Mouse (Mus musculus): ENCODE measurements around the gene Birc6. TPM values are rescaled to one million over a fixed set of nuclear protein-coding genes. Genes with fewer than 3 reads are reported as not detected.
A peak's percentile ranks its signal among the peaks of the same experiment; 100 is the strongest.
"Not testable (repeated sequence)": the region's sequence is repeated elsewhere in the genome, so short reads cannot be mapped to it uniquely, and the experiment has no call there.

Birc6 gene
- total and polyA plus RNA-seq, 2 experiments = 33.2 to 107 TPM

- TF ChIP-seq CTCF (IDR thresholded peaks at IDR 0.05; ENCODE audit: low read depth, low read length) (no peak), POLR2A (IDR thresholded peaks at IDR 0.05; ENCODE audit: extremely low read depth, insufficient read depth, low read length) (no peak)
- DNase-seq (ENCODE audit: extremely low read depth, low read depth, low spot score) = no peak
- Histone ChIP-seq H3K4me1 (ENCODE audit: control insufficient read depth, insufficient read depth, low read length) (no peaks in the 10 kb centered on the region), H3K27me3 (ENCODE audit: control insufficient read depth, insufficient read depth, low read length) (no peaks in the 10 kb centered on the region), H3K79me2 (ENCODE audit: control insufficient read depth, insufficient read depth, low read length) (no peaks in the 10 kb centered on the region; the same call in 1 of the 2 replicates), H3K27ac (replicated peaks; ENCODE audit: insufficient read depth, low read depth, low read length) (no peak overlapping the region), H3K36me3 (ENCODE audit: control insufficient read depth, insufficient read depth, low read length) (peaks cover 50% of the 10 kb centered on the region), H3K4me3 (ENCODE audit: insufficient read depth, low read depth, low read length) (no peak overlapping the region), H3K9ac (ENCODE audit: low read depth, low read length) (no peak overlapping the region)
- WGBS = 80% methylated on average over 4 of the region's 4 CpGs
Observed at GRCm38 (mm10) chr17:74689406-74689805, 161.3 kb downstream of the Birc6 start.

- WGBS = 98% methylated on average over 2 of the region's 2 CpGs
- H3K27ac ChIP-seq (replicated peaks; ENCODE audit: insufficient read depth, low read depth, low read length) = not testable (repeated sequence)
- peaks cover 58% of the 10 kb centered on the region for H3K36me3 ChIP-seq (ENCODE audit: control insufficient read depth, insufficient read depth, low read length)
Observed at GRCm38 (mm10) chr17:74701661-74702060, 173.6 kb downstream of the Birc6 start.

GRCm38 (mm10) chr17:74705480-74705879 is 177.4 kb downstream of the Birc6 start:
- H3K27ac ChIP-seq (replicated peaks; ENCODE audit: insufficient read depth, low read depth, low read length) = no peak overlapping the region
- no peaks in the 10 kb centered on the region for H3K27me3 ChIP-seq (ENCODE audit: control insufficient read depth, insufficient read depth, low read length)
- peaks cover 21% of the 10 kb centered on the region for H3K36me3 ChIP-seq (ENCODE audit: control insufficient read depth, insufficient read depth, low read length)
- no peak overlapping the region for H3K4me3 ChIP-seq (ENCODE audit: insufficient read depth, low read depth, low read length)
- H3K9ac ChIP-seq (ENCODE audit: low read depth, low read length) = no peak overlapping the region
- DNase-seq (ENCODE audit: extremely low read depth, low read depth, low spot score) = no peak
- no peaks in the 10 kb centered on the region for H3K79me2 ChIP-seq (ENCODE audit: control insufficient read depth, insufficient read depth, low read length)
- 80% methylated on average over 5 of the region's 5 CpGs for WGBS
- H3K4me1 ChIP-seq (ENCODE audit: control insufficient read depth, insufficient read depth, low read length) = no peaks in the 10 kb centered on the region; the same call in 1 of the 2 replicates
- no peak for TF ChIP-seq CTCF (IDR thresholded peaks at IDR 0.05; ENCODE audit: low read depth, low read length)

More at GRCm38 (mm10) chr17:74701661-74702060, 173.6 kb downstream of the Birc6 start:
- not testable (repeated sequence) for H3K27me3 ChIP-seq (ENCODE audit: control insufficient read depth, insufficient read depth, low read length); DNase-seq (ENCODE audit: extremely low read depth, low read depth, low spot score); H3K4me3 ChIP-seq (ENCODE audit: insufficient read depth, low read depth, low read length); H3K79me2 ChIP-seq (ENCODE audit: control insufficient read depth, insufficient read depth, low read length); H3K4me1 ChIP-seq (ENCODE audit: control insufficient read depth, insufficient read depth, low read length); H3K9ac ChIP-seq (ENCODE audit: low read depth, low read length)

- Histone ChIP-seq H3K36me3 (ENCODE audit: control insufficient read depth, insufficient read depth, low read length) (peaks cover 15% of the 10 kb centered on the region), H3K4me3 (ENCODE audit: insufficient read depth, low read depth, low read length) (no peak overlapping the region), H3K9ac (ENCODE audit: low read depth, low read length) (no peak overlapping the region), H3K27me3 (ENCODE audit: control insufficient read depth, insufficient read depth, low read length) (no peaks in the 10 kb centered on the region), H3K27ac (replicated peaks; ENCODE audit: insufficient read depth, low read depth, low read length) (no peak overlapping the region), H3K4me1 (ENCODE audit: control insufficient read depth, insufficient read depth, low read length) (peaks cover 8% of the 10 kb centered on the region), H3K79me2 (ENCODE audit: control insufficient read depth, insufficient read depth, low read length) (no peaks in the 10 kb centered on the region)
- no peak for DNase-seq (ENCODE audit: extremely low read depth, low read depth, low spot score)
- TF ChIP-seq POLR2A (IDR thresholded peaks at IDR 0.05; ENCODE audit: extremely low read depth, insufficient read depth, low read length) (no peak), CTCF (IDR thresholded peaks at IDR 0.05; ENCODE audit: low read depth, low read length) (no peak)
Observed at GRCm38 (mm10) chr17:74706593-74706992, 178.5 kb downstream of the Birc6 start.

- Histone ChIP-seq H3K4me1 (ENCODE audit: control insufficient read depth, insufficient read depth, low read length) (peaks cover 8% of the 10 kb centered on the region), H3K27me3 (ENCODE audit: control insufficient read depth, insufficient read depth, low read length) (no peaks in the 10 kb centered on the region), H3K4me3 (ENCODE audit: insufficient read depth, low read depth, low read length) (no peak overlapping the region), H3K9ac (ENCODE audit: low read depth, low read length) (no peak overlapping the region), H3K79me2 (ENCODE audit: control insufficient read depth, insufficient read depth, low read length) (no peaks in the 10 kb centered on the region), H3K27ac (replicated peaks; ENCODE audit: insufficient read depth, low read depth, low read length) (no peak overlapping the region), H3K36me3 (ENCODE audit: control insufficient read depth, insufficient read depth, low read length) (peaks cover 12% of the 10 kb centered on the region)
- 69% methylated on average over 7 of the region's 7 CpGs for WGBS
- DNase-seq (ENCODE audit: extremely low read depth, low read depth, low spot score) = no peak
- TF ChIP-seq POLR2A (IDR thresholded peaks at IDR 0.05; ENCODE audit: extremely low read depth, insufficient read depth, low read length) (no peak), CTCF (IDR thresholded peaks at IDR 0.05; ENCODE audit: low read depth, low read length) (no peak)
Observed at GRCm38 (mm10) chr17:74707637-74708152, 179.6 kb downstream of the Birc6 start.

GRCm38 (mm10) chr17:74710731-74711130 is 182.6 kb downstream of the Birc6 start:
- TF ChIP-seq CTCF (IDR thresholded peaks at IDR 0.05; ENCODE audit: low read depth, low read length) (no peak), POLR2A (IDR thresholded peaks at IDR 0.05; ENCODE audit: extremely low read depth, insufficient read depth, low read length) (no peak)
- WGBS = 55% methylated on average over 4 of the region's 4 CpGs
- Histone ChIP-seq H3K36me3 (ENCODE audit: control insufficient read depth, insufficient read depth, low read length) (no peaks in the 10 kb centered on the region), H3K4me3 (ENCODE audit: insufficient read depth, low read depth, low read length) (no peak overlapping the region), H3K27ac (replicated peaks; ENCODE audit: insufficient read depth, low read depth, low read length) (peak overlapping the region; percentile 71), H3K79me2 (ENCODE audit: control insufficient read depth, insufficient read depth, low read length) (no peaks in the 10 kb centered on the region), H3K27me3 (ENCODE audit: control insufficient read depth, insufficient read depth, low read length) (no peaks in the 10 kb centered on the region), H3K9ac (ENCODE audit: low read depth, low read length) (no peak overlapping the region), H3K4me1 (ENCODE audit: control insufficient read depth, insufficient read depth, low read length) (peaks cover 8% of the 10 kb centered on the region)
- DNase-seq (ENCODE audit: extremely low read depth, low read depth, low spot score) = peak; percentile 89
